Mouse (Mus musculus) heart, adult 2 months (tissue): ENCODE results near the gene Ajm1.

Source experiments
- CTCF ChIP-seq: fragments of 200-600 bp; IDR thresholded peaks from 2 replicates; pipeline ENCODE4 v1.8.1; 2022; ENCODE audit warnings: antibody characterized with exemption, mild to moderate bottlenecking, moderate library complexity
- EP300 ChIP-seq: fragments of 200-500 bp; IDR thresholded peaks from 2 replicates; pipeline ENCODE4 v1.6.1; 2011; ENCODE audit warnings: low read depth, low read length, control low read depth; ENCODE audit not compliant: insufficient read depth
- POLR2A ChIP-seq: fragments of 200-500 bp; IDR thresholded peaks from 2 replicates; pipeline ENCODE4 v1.6.1; 2011; ENCODE audit warnings: mild to moderate bottlenecking, low read depth, low read length, control low read depth; ENCODE audit not compliant: insufficient read depth

GRCm38 (mm10) chr2:25557964-25558360 lies 23.6 kb downstream of the Ajm1 start:
- TF ChIP-seq POLR2A (no peak; the same call in 1 of the 2 replicates), CTCF (no peak), EP300 (0 out of 2 replicates have a peak, but pooled peaks have one; percentile 30)
